Mouse (Mus musculus) stomach, adult 2 months (tissue): Measurements from ENCODE around the gene Gm15262. TPM values are rescaled to one million over a fixed set of nuclear protein-coding genes. Genes with fewer than 3 reads are reported as not detected.

Source experiments
- polyA plus RNA-seq: library from polyadenylated mRNA; depleted of rRNA; stranded (reverse); fragments of >200 nt; gene quantifications from 2 replicates; pipeline ENCODE4 v1.2.3, GENCODE M21; 2012; rRNA removed

The Gm15262 gene
- polyA plus RNA-seq: not detected in 2 replicates

GRCm38 (mm10) chrX:161287156-161287555, at the start of gene Gm15262:
Gene Gm15262, plus strand, starts transcription at chrX:161287456.

Other genes starting within 250 kb of the Gm15262 start
- 0.04 and 0.08 TPM in 2 replicates for gene Scml2, start 170.3 kb upstream of the Gm15262 start, polyA plus RNA-seq